Mouse (Mus musculus): ENCODE data around the gene Tceal7.
"Not testable (repeated sequence)": the region's sequence is repeated elsewhere in the genome, so short reads cannot be mapped to it uniquely, and the experiment has no call there.

Tceal7 gene

DNA sequence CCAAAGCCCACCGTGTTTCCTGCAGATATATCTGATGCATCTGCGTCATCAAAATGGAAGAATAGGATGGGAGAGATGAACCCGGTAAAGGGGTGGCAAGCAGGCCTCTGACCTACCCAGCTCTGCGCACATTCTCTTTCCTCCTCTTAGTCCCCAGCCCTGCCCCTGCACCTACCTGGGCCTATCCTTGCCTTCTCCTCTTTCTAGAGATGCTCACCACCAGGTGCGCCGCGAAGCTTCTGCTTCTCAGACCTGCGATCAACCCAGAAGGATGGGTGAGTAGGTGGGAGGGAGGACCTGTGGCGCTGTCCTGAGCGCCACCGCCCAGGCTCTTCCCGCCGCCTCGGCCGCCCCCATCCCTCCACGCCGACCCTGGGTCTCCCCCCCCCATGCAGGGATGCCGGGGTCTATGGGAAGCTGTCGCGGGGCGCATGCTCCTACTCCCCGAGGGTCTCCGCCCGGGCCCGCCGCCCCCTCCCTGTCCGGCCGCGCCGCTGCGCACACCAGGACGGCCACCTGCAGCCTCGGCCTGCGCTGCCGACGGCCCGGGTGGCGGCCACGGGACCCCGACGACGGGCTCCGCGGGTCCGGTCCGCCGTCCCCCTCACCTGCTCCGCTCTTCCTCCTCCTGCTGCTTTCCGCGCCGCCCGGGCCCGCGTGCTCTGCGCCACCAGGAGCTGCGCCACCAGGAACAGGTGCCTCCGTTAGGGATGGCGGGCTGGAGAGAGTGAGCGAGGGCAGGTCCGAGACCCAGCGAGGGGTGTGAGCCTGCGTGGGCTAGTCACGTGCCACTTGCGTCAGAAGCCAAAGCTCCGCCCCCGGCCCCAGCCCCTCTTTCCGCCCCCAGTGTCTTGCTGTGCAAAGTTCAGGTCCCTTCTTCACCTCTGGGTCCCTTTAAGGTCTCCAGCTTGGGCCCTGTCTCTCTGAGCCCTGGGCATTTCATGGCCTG lies at the start of gene Tceal7, which contains the start of gene Bex1:
Tceal7 (plus strand) TSS at position 51 of the 949 bp plus-strand sequence.
Bex1 (minus strand) TSS at position 785 of the 949 bp plus-strand sequence.
- H3K36me3 ChIP-seq (ENCODE audit: control insufficient read depth, insufficient read depth, low read length, poor library complexity, severe bottlenecking); DNase-seq (ENCODE audit: low read depth, low spot score); H3K27me3 ChIP-seq (ENCODE audit: control insufficient read depth, insufficient read depth, low read length, poor library complexity, severe bottlenecking): not testable (repeated sequence)

DNA sequence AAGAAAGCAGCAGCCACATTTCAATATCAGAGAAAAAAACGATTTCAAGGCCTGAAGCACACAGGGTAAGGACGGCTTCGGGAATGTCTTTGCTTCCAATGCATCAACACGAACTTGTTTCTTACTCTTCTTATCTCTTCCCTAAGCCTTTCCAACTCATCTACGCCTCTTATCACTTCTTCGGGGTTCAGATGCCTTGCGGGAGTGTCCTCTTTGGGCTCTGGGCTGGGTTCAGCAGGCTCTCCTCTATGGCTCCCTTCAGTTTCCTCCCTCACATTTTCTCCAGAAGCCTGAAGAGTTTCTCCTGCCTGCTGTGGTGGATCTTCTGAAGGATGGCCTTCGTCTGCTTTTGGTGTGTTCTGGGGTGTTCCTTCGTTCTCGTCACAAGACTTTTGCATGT lies 44.0 kb upstream of the Tceal7 start:
- no peak for DNase-seq (ENCODE audit: low read depth, low spot score)
- H3K27me3 ChIP-seq (ENCODE audit: control insufficient read depth, insufficient read depth, low read length, poor library complexity, severe bottlenecking), result no peaks in the 10 kb centered on the region
- H3K36me3 ChIP-seq (ENCODE audit: control insufficient read depth, insufficient read depth, low read length, poor library complexity, severe bottlenecking), result no peaks in the 10 kb centered on the region

DNA sequence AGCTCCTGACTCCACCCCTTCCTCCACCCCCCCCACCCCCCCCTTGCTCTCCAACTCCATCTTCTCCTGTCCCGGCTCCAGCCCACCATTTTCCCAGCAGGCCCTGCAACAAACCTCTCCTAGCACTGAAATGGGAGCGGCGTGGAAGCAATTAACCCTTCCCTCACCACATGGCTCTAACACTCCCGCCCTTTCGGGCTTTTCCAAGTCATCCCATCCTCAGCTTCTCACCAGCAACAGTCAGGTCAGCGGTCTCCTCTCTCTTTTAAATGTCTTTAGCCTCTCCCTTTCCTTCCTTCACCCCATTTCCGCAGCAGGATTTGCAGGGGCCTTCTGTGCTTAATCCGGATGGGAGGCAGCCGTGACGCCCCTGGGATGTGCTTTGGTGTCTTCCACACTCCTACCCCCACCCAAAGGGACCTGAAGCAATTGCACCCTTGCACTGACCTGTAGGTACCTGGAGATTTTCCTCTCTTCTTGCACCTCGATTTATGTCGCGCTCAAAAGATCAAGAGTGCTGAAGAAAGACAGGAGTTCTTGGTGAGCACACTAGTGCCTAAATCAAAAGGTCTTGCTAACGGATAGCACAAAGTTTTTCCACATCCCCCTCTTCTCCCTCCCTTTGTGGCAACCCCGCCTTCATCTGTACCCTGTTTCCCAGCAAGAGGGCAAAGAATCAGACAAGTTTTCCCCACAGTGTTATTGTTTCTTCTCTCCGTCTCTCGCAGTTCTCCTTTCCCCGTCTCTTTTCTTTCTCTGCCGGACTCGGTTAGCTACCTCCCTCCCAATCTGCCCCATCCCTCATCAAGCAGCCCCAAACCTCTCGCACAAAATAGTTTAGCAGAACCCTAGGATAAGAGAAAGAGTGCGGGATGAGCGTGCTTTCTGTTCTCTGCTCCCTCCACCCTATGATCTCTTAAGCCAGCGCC lies 43.1 kb upstream of the Tceal7 start:
- Histone ChIP-seq H3K36me3 (ENCODE audit: control insufficient read depth, insufficient read depth, low read length, poor library complexity, severe bottlenecking) (no peaks in the 10 kb centered on the region), H3K27me3 (ENCODE audit: control insufficient read depth, insufficient read depth, low read length, poor library complexity, severe bottlenecking) (no peaks in the 10 kb centered on the region)
- no peak for DNase-seq (ENCODE audit: low read depth, low spot score)

DNA sequence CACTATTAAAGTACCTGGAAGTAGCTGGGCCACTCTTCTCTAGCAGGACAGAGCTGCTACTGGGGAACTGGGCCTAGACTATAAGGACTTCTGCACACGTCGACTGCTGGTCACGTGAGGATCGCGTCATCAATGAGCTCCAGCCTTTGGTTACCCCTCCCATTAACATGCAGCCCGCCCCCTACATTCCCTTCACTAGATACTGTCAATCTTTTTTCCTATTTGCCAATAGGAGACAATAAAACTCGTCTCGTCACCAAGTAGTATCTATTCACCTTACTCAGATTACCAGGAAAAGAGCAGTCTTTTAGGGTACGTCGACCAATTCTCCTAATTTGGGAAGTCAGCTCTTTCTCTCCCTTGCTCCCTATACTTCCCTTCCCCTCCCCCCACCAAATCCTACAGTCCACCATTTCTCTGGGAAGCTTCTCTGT lies 42.4 kb upstream of the Tceal7 start, which contains the start of gene Tceal8:
Tceal8 (minus strand) TSS at position 225 of the 434 bp plus-strand sequence.
- no peaks in the 10 kb centered on the region for H3K27me3 ChIP-seq (ENCODE audit: control insufficient read depth, insufficient read depth, low read length, poor library complexity, severe bottlenecking)
- H3K36me3 ChIP-seq (ENCODE audit: control insufficient read depth, insufficient read depth, low read length, poor library complexity, severe bottlenecking), result no peaks in the 10 kb centered on the region
- peak; percentile 30 for DNase-seq (ENCODE audit: low read depth, low spot score)

DNA sequence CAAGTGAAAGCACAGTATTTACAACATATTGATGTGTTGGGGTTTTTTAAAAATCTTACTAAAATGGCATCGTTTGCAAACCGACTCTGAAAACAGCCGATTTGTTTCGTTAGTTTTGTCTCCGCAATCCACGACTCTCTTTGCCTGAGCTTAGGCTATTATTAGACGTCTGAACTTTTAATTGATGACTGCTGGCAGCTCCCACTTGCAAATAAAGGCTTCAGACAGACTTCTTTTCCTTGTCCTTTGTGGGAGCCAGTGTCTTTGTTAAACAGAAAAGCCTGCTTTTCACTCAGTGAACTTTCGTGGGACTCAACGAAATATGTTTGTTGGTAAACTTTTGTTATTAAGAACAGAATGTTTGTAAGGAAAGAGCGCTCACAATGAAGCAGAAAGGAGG lies 41.8 kb upstream of the Tceal7 start:
- no peak for DNase-seq (ENCODE audit: low read depth, low spot score)

DNA sequence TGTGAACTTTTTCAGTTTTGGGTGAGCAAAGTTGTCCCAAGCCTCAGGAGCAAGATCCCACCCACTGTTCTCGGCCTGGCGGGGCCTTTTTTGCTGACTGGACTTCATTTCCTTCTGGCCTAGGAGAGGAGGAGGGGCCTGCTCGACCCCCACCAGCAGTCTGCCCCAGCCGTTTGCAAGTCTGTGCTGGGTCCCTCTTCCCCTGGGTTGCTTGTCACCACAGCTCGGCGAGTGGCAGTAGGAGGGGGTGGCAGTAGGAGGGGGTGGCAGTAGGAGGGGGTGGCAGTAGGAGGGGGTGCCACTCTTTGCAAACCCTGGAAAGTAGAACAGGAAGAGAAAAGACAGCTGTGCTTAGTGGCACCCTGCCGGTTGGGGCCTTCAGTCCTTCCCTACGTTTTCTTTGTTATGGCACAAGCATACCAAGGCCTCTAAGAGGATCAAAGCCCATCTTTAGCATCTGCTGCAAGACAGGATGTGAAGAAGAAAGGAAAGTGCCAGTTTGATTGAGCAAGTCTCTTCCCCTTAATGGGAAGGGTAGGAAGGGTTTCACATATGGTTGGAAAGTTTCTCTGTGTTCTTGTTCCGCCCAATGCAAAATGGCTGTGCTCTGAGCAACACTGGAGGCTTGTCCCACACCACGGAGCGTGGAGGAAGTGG lies 33.6 kb upstream of the Tceal7 start:
- no peak for DNase-seq (ENCODE audit: low read depth, low spot score)
- no peaks in the 10 kb centered on the region for H3K36me3 ChIP-seq (ENCODE audit: control insufficient read depth, insufficient read depth, low read length, poor library complexity, severe bottlenecking)
- H3K27me3 ChIP-seq (ENCODE audit: control insufficient read depth, insufficient read depth, low read length, poor library complexity, severe bottlenecking), result no peaks in the 10 kb centered on the region

More for the DNA sequence above, 41.8 kb upstream of the Tceal7 start:
- H3K27me3 ChIP-seq (ENCODE audit: control insufficient read depth, insufficient read depth, low read length, poor library complexity, severe bottlenecking), result no peaks in the 10 kb centered on the region
- H3K36me3 ChIP-seq (ENCODE audit: control insufficient read depth, insufficient read depth, low read length, poor library complexity, severe bottlenecking), result no peaks in the 10 kb centered on the region

DNA sequence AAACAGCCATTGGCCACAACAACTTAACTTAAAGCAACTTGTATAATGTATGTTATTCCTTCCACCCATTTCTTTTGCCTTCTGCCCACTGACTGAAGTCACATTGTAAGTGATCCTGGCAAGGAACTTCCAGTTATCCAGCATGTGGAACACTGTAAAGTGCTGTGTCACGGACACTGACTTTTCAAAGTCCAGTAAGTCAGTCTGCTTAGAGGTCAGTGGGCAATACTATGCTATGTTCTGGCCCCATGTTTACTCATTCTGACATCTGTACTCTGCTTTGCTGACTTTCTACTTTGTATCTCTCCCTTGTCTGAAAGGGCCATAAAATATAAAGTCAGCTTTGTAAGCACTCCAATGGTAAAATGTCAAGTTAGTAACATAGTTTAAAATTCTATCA lies 31.5 kb upstream of the Tceal7 start:
- Histone ChIP-seq H3K36me3 (ENCODE audit: control insufficient read depth, insufficient read depth, low read length, poor library complexity, severe bottlenecking) (no peaks in the 10 kb centered on the region), H3K27me3 (ENCODE audit: control insufficient read depth, insufficient read depth, low read length, poor library complexity, severe bottlenecking) (no peaks in the 10 kb centered on the region)
- DNase-seq (ENCODE audit: low read depth, low spot score), result no peak

DNA sequence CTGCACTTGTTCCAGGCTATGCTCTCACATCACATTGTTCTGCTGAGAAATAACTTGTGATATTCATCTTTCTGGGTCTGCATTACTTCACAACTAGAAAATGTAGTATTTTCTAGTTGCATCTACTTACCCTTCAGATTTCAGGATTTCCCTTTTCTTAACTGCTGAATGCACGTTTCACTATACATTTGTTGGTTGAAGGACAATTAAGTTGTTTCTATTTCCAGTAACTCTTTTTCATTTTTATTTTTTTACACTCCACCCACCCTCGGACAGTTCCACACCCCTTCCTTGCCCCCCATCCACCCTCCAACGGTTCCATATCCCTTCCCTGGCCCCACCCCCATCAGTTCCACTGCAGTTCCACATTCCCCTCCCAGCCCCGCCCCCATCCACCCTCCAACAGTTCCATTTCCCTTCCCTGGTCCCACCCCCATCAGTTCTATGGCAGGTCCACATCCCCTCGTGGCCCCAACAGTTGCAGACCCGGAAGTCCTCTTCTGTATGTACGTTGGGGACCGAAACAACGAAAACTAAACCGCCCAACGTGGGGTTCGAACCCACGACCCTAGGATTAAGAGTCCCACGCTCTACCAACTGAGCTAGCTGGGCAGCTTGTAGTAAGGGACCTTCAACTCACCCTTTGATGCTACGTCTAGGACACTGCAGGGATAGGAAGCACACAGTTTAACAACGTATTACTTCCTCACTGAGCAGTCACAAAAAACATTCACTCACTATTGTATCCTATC lies 19.2 kb upstream of the Tceal7 start:
- H3K36me3 ChIP-seq (ENCODE audit: control insufficient read depth, insufficient read depth, low read length, poor library complexity, severe bottlenecking), result no peaks in the 10 kb centered on the region
- no peaks in the 10 kb centered on the region for H3K27me3 ChIP-seq (ENCODE audit: control insufficient read depth, insufficient read depth, low read length, poor library complexity, severe bottlenecking)
- DNase-seq (ENCODE audit: low read depth, low spot score), result no peak

DNA sequence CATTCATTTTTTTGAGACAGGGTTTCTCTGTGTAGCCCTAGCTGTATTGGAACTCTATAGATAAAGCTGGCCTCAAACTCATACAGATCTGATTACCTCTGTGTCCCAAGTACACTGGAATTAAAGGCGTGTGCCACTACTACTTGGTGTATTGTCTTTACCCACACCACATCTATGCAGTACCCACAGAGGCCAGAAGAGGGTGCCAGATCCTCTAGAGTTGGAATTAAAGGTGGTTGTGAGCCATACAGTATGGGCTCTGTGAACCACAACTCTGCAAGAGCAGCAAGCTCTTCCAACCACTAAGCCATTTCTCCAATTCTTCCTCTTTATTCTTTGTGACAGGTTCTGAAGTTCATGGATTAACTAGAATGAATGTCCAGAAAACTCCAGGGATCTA lies 17.7 kb upstream of the Tceal7 start:
- H3K27me3 ChIP-seq (ENCODE audit: control insufficient read depth, insufficient read depth, low read length, poor library complexity, severe bottlenecking), result no peaks in the 10 kb centered on the region
- no peaks in the 10 kb centered on the region for H3K36me3 ChIP-seq (ENCODE audit: control insufficient read depth, insufficient read depth, low read length, poor library complexity, severe bottlenecking)
- DNase-seq (ENCODE audit: low read depth, low spot score), result peak; percentile 25

DNA sequence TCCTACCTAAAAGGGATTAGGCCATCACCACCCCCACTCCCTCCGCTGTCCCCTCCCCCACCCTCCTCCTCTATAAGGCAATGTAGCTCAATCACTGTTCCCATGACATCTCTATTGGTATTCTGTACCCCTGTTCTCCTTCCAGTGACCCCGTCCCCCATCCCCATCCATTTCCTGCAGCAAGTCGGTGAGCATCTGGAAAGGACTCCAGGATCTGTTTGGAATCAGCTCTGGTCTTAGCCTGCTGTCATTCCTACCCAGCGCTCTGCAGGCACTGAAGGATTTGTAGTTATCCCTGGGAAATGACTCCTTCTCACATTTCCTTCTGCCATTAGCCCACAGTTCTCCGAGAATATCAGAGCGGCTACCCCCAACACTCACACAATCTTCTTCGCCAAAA lies 11.3 kb upstream of the Tceal7 start:
- no peak for DNase-seq (ENCODE audit: low read depth, low spot score)
- Histone ChIP-seq H3K36me3 (ENCODE audit: control insufficient read depth, insufficient read depth, low read length, poor library complexity, severe bottlenecking) (no peaks in the 10 kb centered on the region), H3K27me3 (ENCODE audit: control insufficient read depth, insufficient read depth, low read length, poor library complexity, severe bottlenecking) (no peaks in the 10 kb centered on the region)

DNA sequence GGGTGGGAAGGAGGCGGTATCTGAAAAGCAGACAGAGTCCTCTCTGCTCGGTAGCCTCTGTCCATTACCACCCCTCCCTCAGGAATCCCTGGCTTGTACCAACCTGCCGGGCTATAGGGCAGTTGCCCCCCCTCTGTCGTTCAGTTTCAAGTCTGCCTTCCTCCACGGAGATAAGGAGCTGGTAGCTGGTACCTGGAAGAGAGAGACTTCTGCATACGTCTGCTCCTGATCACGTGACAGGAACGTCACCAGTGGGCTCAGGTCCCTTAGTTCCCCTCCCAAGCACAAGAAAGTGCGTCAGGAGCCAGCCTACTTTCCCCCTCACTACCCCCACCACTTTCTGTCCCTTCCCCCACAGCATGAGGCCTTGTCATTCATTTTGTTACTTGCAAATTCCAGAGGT lies 10.9 kb upstream of the Tceal7 start, which contains the start of gene Tceal5:
Tceal5 (minus strand) TSS at position 213 of the 403 bp plus-strand sequence.
- H3K27me3 ChIP-seq (ENCODE audit: control insufficient read depth, insufficient read depth, low read length, poor library complexity, severe bottlenecking), result no peaks in the 10 kb centered on the region
- DNase-seq (ENCODE audit: low read depth, low spot score), result peak; percentile 0
- no peaks in the 10 kb centered on the region for H3K36me3 ChIP-seq (ENCODE audit: control insufficient read depth, insufficient read depth, low read length, poor library complexity, severe bottlenecking)

DNA sequence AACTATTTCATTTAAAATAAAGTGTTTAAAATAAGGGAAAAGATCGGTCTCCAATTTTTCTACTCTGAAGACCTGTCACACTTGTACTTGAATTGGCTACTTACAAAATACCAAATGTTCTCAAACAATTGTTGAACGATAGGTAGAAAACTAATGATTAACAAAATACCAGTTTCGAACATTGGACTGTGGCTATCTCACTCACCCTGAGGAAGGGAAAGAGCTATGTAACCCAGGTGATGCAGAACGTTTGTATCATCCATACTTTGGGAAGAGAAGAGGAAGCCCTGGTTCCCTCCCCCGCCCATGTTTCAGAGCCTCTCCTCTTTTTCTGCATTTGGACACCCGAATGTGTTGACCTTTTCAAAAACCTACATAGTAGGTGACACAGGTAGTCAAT lies 10.2 kb upstream of the Tceal7 start:
- Histone ChIP-seq H3K36me3 (ENCODE audit: control insufficient read depth, insufficient read depth, low read length, poor library complexity, severe bottlenecking) (no peaks in the 10 kb centered on the region), H3K27me3 (ENCODE audit: control insufficient read depth, insufficient read depth, low read length, poor library complexity, severe bottlenecking) (no peaks in the 10 kb centered on the region)
- DNase-seq (ENCODE audit: low read depth, low spot score), result no peak

DNA sequence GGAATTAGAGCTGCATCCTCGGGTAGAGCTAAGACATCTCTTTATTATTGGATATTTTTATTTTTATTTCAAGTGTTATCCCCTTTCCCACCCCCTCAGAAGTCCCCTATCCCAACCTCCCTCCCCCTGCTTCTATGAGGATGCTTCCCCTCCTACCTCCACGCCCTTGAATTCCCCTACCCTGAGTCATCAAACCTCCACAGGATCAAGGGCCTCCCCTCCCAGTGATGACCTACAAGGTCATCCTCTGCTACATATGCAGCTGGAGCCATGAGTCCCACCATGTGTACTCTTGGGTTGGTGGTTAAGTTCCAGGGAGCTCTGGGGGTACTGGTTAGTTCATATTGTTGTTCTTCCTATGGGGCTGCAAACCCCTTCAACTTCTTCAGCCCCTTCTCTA lies 1.2 kb upstream of the Tceal7 start:
- no peak for DNase-seq (ENCODE audit: low read depth, low spot score)
- no peaks in the 10 kb centered on the region for H3K27me3 ChIP-seq (ENCODE audit: control insufficient read depth, insufficient read depth, low read length, poor library complexity, severe bottlenecking)
- no peaks in the 10 kb centered on the region for H3K36me3 ChIP-seq (ENCODE audit: control insufficient read depth, insufficient read depth, low read length, poor library complexity, severe bottlenecking)

DNA sequence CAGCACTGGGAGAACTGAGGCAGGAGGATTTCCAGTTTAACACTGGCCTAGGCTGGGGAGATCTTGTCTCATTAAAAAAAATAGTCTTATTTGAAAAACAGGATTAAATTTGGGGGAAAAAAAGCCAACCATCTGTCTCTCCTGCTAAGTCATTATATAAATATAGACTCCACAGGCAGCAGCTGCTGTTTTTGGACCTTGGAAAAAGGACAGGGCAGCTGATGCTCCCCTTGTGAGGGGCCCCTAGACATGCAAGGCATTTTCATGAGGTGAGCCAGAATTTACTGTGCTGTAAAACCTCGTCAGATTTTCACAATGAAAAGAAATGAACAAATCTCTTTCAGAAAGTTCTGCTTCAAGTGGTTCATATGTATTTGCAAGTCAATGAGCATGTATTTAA lies 1.7 kb downstream of the Tceal7 start:
- Histone ChIP-seq H3K27me3 (ENCODE audit: control insufficient read depth, insufficient read depth, low read length, poor library complexity, severe bottlenecking) (no peaks in the 10 kb centered on the region), H3K36me3 (ENCODE audit: control insufficient read depth, insufficient read depth, low read length, poor library complexity, severe bottlenecking) (no peaks in the 10 kb centered on the region)
- DNase-seq (ENCODE audit: low read depth, low spot score), result no peak

All from splenic B cell, adult 2 months (primary cell).